Mouse (Mus musculus) embryonic facial prominence, embryonic 11.5 days (tissue): ENCODE measurements around the gene Fam43b. TPM values are rescaled to one million over a fixed set of nuclear protein-coding genes. Genes with fewer than 3 reads are reported as not detected.
"Not testable (repeated sequence)": the region's sequence is repeated elsewhere in the genome, so short reads cannot be mapped to it uniquely, and the experiment has no call there.

Source experiments
- ATAC-seq: fragments of 200-750 bp; cut with Nextera tagmentation; replicated peaks from 2 replicates; pipeline ENCODE4 v1.8.0; 2017; ENCODE audit warnings: low read depth; ENCODE audit not compliant: insufficient number of reproducible peaks, low FRiP score, low TSS enrichment
- DNase-seq: peaks from one replicate; pipeline ENCODE4 v3.0.0-alpha.2; 2015; ENCODE audit warnings: low spot score
- H3K27ac ChIP-seq: fragments of 300-500 bp; sonication (generic); replicated peaks from 2 replicates; pipeline ENCODE4 v1.5.1; 2014; ENCODE audit warnings: mild to moderate bottlenecking, low read depth, low read length, control low read depth
- H3K27me3 ChIP-seq: fragments of 300-500 bp; sonication (generic); 2 replicates; pipeline ENCODE4 v1.6.1; 2014; ENCODE audit warnings: mild to moderate bottlenecking, low read length, moderate library complexity, mixed read lengths; ENCODE audit not compliant: control insufficient read depth, insufficient read depth
- H3K36me3 ChIP-seq: fragments of 300-500 bp; sonication (generic); replicated peaks from 2 replicates; pipeline ENCODE4 v1.6.1; 2014; ENCODE audit warnings: low read depth, mild to moderate bottlenecking, low read length, moderate library complexity, mixed read lengths; ENCODE audit not compliant: control insufficient read depth, insufficient read depth
- H3K4me1 ChIP-seq: fragments of 300-500 bp; sonication (generic); 2 replicates; pipeline ENCODE4 v1.6.1; 2014; ENCODE audit warnings: low read length, mixed read lengths; ENCODE audit not compliant: control insufficient read depth, insufficient read depth
- H3K4me2 ChIP-seq: fragments of 300-500 bp; sonication (generic); 2 replicates; pipeline ENCODE4 v1.6.1; 2014; ENCODE audit warnings: low read depth, mild to moderate bottlenecking, control low read depth, low read length, moderate library complexity
- H3K4me3 ChIP-seq: fragments of 300-500 bp; sonication (generic); 2 replicates; pipeline ENCODE4 v1.5.1; 2014; ENCODE audit warnings: low read depth, low read length, control low read depth
- H3K9ac ChIP-seq: fragments of 300-500 bp; sonication (generic); replicated peaks from 2 replicates; pipeline ENCODE4 v1.6.1; 2014; ENCODE audit warnings: mild to moderate bottlenecking, control low read depth, low read length
- H3K9me3 ChIP-seq: fragments of 300-500 bp; sonication (generic); replicated peaks from 2 replicates; pipeline ENCODE4 v1.6.1; 2016; ENCODE audit warnings: mild to moderate bottlenecking, low read length, inconsistent platforms, mixed read lengths; ENCODE audit not compliant: control insufficient read depth
- WGBS: fragments of 180-500 bp; shearing (Covaris S2); extraction: QIAGEN DNeasy Blood & Tissue Kit; methylation state at CpG from one replicate; pipeline ENCODE4 v1.1.7; 2014; 5-methylcytosine and 5-hydroxymethylcytosine counted together
- polyA plus RNA-seq: library from polyadenylated mRNA; unstranded; fragments of >200 nt; fragmentation: Nextera tagmentation; extraction: Ambion mirVana; gene quantifications from 2 replicates; pipeline ENCODE4 v1.2.1, GENCODE M21; 2014

Gene Fam43b
- polyA plus RNA-seq, 1 experiment from 2014 or later = not detected

DNA sequence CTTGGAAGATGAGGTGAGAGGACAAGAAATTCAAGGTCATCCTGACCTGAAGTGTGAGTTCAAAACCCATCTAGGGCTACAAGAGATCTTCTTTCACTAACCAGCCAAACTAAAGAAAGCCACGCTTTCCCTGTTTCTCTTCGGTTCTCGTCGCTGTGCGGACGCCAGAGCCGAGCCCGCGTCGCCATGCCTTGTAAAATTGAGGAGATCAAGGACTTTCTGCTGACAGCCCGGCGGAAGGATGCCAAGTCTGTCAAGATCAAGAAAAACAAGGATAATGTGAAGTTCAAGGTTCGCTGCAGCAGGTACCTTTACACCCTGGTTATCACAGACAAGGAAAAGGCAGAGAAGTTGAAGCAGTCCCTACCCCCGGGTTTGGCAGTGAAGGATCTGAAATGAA, 29.3 kb upstream of the Fam43b start:
- WGBS = 91% methylated on average over 14 of the region's 14 CpGs
- H3K9me3 ChIP-seq, H3K36me3 ChIP-seq, DNase-seq, H3K4me2 ChIP-seq, H3K27me3 ChIP-seq, H3K9ac ChIP-seq, H3K27ac ChIP-seq, ATAC-seq, H3K4me1 ChIP-seq, H3K4me3 ChIP-seq: not testable (repeated sequence)

DNA sequence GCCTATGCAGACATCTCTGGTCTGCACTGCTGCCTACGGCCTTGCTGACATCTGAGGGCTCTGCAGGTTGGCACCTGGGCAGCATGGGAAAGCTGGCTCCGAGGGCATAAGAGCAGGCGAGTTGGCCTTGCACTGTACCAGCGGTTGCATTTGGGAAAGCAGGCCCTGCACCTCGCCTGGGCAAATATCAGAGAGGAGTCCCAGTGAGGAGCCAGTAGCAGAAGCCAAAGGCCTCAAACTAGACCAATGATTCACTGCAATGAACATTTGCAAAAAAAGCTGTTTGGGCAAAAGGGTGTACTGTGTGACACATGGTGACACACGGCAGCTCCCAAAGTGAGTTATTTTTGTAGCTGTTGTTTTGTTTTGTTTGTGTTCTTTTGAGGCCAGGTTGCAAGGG, 28.7 kb upstream of the Fam43b start:
- no peak overlapping the region for H3K27ac ChIP-seq
- ATAC-seq (no peak), DNase-seq (no peak)
- H3K4me1 ChIP-seq = no peaks in the 10 kb centered on the region
- H3K27me3 ChIP-seq = no peaks in the 10 kb centered on the region
- no peak overlapping the region for H3K9ac ChIP-seq
- H3K36me3 ChIP-seq = no peaks in the 10 kb centered on the region
- no peak overlapping the region for H3K4me3 ChIP-seq
- no peak overlapping the region for H3K4me2 ChIP-seq
- 81% methylated on average over 6 of the region's 6 CpGs for WGBS
- H3K9me3 ChIP-seq = no peaks in the 10 kb centered on the region

DNA sequence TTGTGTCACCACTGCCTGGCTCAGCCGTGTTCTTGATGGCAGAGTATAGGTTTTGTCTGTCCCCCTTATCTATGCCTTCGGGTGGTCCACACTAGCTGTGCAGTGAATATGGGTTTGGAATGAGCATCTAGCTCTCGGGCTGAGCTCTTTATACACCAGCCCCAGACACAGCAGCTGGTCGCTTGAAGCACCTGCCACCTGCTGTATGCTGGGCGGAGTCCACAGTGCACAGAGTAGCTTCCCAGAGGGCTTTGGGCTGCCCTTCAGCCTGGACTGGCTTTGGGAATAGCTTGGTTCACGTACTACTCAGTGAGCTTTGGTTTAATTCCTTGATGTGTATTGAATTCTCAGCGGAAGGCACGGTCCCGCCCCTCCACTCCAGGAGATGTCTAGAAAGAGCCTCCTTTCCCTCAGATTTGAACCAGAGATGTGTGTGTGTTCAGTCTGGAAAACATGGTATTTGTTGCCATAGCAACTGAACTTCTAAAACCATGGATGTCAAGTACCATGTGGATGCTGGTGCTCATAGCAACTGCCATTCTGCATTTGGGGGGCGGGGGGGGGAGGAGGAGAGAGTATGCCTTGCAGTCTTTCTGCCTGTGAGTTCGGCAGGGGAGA, 22.1 kb upstream of the Fam43b start:
- Histone ChIP-seq H3K9me3 (no peaks in the 10 kb centered on the region), H3K4me1 (no peaks in the 10 kb centered on the region; the same call in 1 of the 2 replicates), H3K27ac (no peak overlapping the region), H3K9ac (no peak overlapping the region), H3K36me3 (no peaks in the 10 kb centered on the region), H3K27me3 (0 out of 2 replicates have a peak, but pooled peaks cover 3% of the 10 kb centered on the region), H3K4me3 (no peak overlapping the region), H3K4me2 (no peak overlapping the region)
- peak; percentile 29; the same call in 1 of the 2 replicates for ATAC-seq
- DNase-seq = no peak
- 69% methylated on average over 11 of the region's 11 CpGs for WGBS

DNA sequence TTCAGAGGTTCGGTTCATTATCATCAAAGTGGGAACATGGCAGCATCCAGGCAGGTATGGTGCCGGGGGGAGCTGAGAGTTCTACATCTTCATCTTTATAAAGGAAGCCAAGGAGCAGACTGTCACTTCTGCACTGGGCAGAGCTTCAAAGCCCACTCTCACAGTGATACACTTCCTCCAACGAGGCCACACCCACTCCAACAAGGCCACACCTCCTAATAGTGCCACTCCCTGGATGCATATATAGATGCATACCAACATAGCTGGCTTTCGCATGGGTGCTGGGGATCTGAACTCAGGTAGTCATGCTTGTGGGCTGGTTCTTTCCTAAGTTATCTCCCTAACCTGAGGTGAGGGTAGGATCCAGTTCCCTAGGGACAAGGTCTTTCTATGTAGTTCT, 21.6 kb upstream of the Fam43b start:
- no peaks in the 10 kb centered on the region; the same call in 1 of the 2 replicates for H3K4me1 ChIP-seq
- H3K4me3 ChIP-seq = no peak overlapping the region
- 0 out of 2 replicates have a peak, but pooled peaks cover 3% of the 10 kb centered on the region for H3K27me3 ChIP-seq
- DNase-seq = no peak
- H3K9me3 ChIP-seq = no peaks in the 10 kb centered on the region
- no peak overlapping the region for H3K27ac ChIP-seq
- no peaks in the 10 kb centered on the region for H3K36me3 ChIP-seq
- H3K4me2 ChIP-seq = no peak overlapping the region
- ATAC-seq = no peak
- 78% methylated on average over 4 of the region's 4 CpGs for WGBS
- no peak overlapping the region for H3K9ac ChIP-seq

DNA sequence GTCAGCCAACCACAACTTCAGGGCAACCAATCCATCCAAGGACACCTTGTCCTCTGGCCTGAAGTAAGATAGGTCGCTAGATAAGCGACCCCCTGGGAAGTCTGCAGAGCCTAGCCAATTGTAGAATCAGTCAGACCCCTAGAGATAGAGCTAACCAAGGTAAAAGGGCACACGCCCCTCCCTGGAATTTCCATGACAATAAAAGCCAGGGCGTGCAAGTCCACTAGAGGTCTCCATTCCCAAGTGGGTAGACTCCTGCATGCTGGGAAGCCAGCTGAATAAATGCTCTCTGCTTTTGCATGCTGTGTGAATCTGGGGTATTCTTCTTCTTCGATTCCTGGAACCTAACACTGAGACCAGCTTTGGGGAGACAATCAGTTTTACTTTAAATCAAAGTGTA, 20.1 kb upstream of the Fam43b start:
- Histone ChIP-seq H3K27ac (no peak overlapping the region), H3K9ac (no peak overlapping the region), H3K9me3 (no peaks in the 10 kb centered on the region), H3K36me3 (no peaks in the 10 kb centered on the region), H3K27me3 (0 out of 2 replicates have a peak, but pooled peaks cover 3% of the 10 kb centered on the region), H3K4me2 (no peak overlapping the region), H3K4me1 (no peaks in the 10 kb centered on the region; the same call in 1 of the 2 replicates), H3K4me3 (no peak overlapping the region)
- DNase-seq = no peak
- no peak for ATAC-seq
- WGBS = 58% methylated on average over 5 of the region's 5 CpGs

DNA sequence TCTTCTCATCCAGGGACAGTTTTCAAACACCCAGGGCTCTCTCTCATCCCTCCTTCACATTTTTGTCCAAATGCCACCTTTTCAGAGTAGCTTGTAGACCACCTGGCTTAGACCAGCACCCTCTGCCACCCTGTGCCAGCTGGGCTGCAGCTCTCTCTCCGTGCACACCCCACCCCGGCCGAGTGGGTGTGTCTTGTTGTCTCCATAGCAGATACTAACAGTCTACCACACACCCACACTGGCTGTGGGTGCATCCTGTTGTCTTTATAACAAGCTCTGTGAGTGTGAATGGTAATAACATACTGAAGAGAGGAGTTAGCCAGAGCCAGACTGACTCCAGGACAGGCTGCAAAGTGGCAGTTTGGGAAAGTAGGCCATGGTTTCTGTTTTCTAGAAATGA, 19.7 kb upstream of the Fam43b start:
- ATAC-seq (no peak), DNase-seq (no peak)
- H3K4me3 ChIP-seq = no peak overlapping the region
- H3K36me3 ChIP-seq = no peaks in the 10 kb centered on the region
- 0 out of 2 replicates have a peak, but pooled peaks cover 3% of the 10 kb centered on the region for H3K27me3 ChIP-seq
- no peak overlapping the region for H3K9ac ChIP-seq
- H3K4me1 ChIP-seq = no peaks in the 10 kb centered on the region; the same call in 1 of the 2 replicates
- H3K27ac ChIP-seq = no peak overlapping the region
- WGBS = 76% methylated on average over 3 of the region's 3 CpGs
- H3K4me2 ChIP-seq = no peak overlapping the region
- no peaks in the 10 kb centered on the region for H3K9me3 ChIP-seq

DNA sequence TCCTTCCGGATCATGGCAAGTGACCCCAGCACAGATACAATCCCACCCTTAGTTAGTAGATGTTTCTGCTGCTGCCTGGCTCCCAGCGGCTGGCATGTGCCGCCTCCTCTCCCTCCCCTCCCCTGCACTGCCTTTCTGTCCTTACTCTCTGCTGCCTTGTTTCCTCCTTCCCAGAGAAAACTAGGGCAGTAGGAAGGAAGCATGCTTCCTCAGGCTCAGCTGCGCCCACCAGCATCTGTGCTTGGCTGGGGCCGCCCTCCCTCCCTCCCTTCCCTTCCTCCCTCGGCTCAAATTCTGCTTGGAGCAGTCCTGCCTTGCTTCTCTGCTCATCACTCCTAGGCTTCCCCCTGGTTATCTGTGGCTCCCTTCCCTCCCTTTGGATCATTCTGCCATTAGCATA, 18.4 kb upstream of the Fam43b start:
- Histone ChIP-seq H3K9ac (no peak overlapping the region; the same call in 1 of the 2 replicates), H3K9me3 (no peaks in the 10 kb centered on the region), H3K27ac (no peak overlapping the region), H3K36me3 (no peaks in the 10 kb centered on the region), H3K27me3 (0 out of 2 replicates have a peak, but pooled peaks cover 2% of the 10 kb centered on the region), H3K4me2 (no peak overlapping the region), H3K4me1 (no peaks in the 10 kb centered on the region; the same call in 1 of the 2 replicates), H3K4me3 (no peak overlapping the region)
- DNase-seq = peak; percentile 22
- 20% methylated on average over 6 of the region's 6 CpGs for WGBS
- ATAC-seq = no peak

DNA sequence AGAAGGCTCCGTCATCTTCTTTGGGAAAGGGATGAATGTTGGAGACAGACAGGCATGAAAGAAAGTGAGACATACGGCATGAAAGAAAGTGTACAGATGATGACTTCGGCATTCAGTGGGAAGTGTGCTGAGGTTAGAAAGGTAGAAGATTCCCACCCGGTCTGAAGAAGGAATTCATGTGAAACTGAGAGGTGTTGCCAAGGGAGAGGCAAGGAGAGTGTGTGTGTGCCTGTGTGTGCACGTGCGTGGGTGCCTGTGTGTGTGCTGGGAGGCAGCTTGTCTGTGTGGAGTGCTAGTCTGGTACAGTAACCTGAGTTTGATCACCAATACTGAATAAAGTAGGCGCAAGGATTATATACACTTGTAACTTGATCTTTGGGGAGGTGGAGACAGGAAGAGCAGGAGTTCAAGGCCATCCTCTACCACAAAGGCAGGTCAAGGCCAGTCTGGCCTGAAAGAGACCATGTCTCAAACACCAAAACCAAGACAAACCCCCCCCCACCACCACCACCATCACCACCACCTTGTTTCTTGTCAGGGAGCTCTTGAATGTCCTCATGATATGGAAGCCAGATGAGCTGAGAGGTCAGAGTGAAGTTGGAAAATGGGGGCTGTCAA, 15.3 kb upstream of the Fam43b start:
- Histone ChIP-seq H3K27me3 (no peaks in the 10 kb centered on the region), H3K9me3 (no peaks in the 10 kb centered on the region), H3K4me1 (no peaks in the 10 kb centered on the region; the same call in 1 of the 2 replicates), H3K4me3 (no peak overlapping the region), H3K4me2 (no peak overlapping the region), H3K36me3 (no peaks in the 10 kb centered on the region), H3K9ac (no peak overlapping the region), H3K27ac (no peak overlapping the region)
- no peak for DNase-seq
- no peak for ATAC-seq
- WGBS = 48% methylated on average over 7 of the region's 7 CpGs
